Mouse (Mus musculus) heart, adult 2 months (tissue): ENCODE measurements around the gene Grin2a.

Experiments
- CTCF ChIP-seq: fragments of 200-600 bp; IDR thresholded peaks from 2 replicates; pipeline ENCODE4 v1.8.1; 2022; ENCODE audit warnings: antibody characterized with exemption, mild to moderate bottlenecking, moderate library complexity
- EP300 ChIP-seq: fragments of 200-500 bp; IDR thresholded peaks from 2 replicates; pipeline ENCODE4 v1.6.1; 2011; ENCODE audit warnings: low read depth, low read length, control low read depth; ENCODE audit not compliant: insufficient read depth

DNA sequence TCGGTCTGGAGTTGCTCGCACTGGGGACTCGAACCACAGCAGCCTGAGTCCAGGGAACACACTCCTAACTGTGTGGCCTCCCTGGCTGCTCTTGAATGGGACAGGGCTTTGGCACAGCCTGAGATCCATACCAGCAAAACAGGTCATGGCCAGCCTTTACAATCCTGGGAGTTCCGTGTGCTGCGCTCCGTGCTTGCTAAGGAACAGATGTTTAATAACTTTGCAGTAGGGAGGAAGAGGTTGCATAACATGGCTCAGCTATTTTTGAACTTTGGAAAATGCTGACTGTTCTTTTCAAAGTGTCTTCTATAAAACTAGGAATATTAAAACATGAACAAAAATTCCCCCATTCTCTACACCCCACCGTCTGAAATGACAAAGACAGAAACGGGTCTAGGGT is 238.5 kb downstream of the Grin2a start:
- TF ChIP-seq EP300: no peak
- no peak for TF ChIP-seq CTCF
